Mouse (Mus musculus) E14TG2a.4 (cell line): ENCODE measurements around the gene Oscp1.
"Not testable (repeated sequence)": the region's sequence is repeated elsewhere in the genome, so short reads cannot be mapped to it uniquely, and the experiment has no call there.

Source experiments
- H3K27me3 ChIP-seq: 2 replicates; pipeline ENCODE4 v1.6.1; 2014; ENCODE audit warnings: low read length, control low read depth; ENCODE audit not compliant: insufficient read depth
- H3K36me3 ChIP-seq: 2 replicates; pipeline ENCODE4 v1.6.1; 2014; ENCODE audit warnings: low read length, control low read depth; ENCODE audit not compliant: insufficient read depth
- H3K4me1 ChIP-seq: replicated peaks from 2 replicates; pipeline ENCODE4 v1.6.1; 2014; ENCODE audit warnings: low read depth, low read length, control low read depth
- H3K4me3 ChIP-seq: replicated peaks from 2 replicates; pipeline ENCODE4 v1.5.1; 2014; ENCODE audit warnings: mild to moderate bottlenecking, low read length
- H3K9me3 ChIP-seq: 2 replicates; pipeline ENCODE4 v1.6.1; 2014; ENCODE audit warnings: low read length, control low read depth
- CTCF ChIP-seq: conservative IDR thresholded peaks from 2 replicates; pipeline ENCODE4 v1.5.1; 2014; ENCODE audit warnings: low read length
- NANOG ChIP-seq: IDR thresholded peaks from 2 replicates; pipeline ENCODE4 v1.6.1; 2014; ENCODE audit warnings: borderline replicate concordance, low read length, mixed read lengths
- POU5F1 ChIP-seq: IDR thresholded peaks from 2 replicates; pipeline ENCODE4 v1.6.1; 2014; ENCODE audit warnings: low read length, borderline replicate concordance

The Oscp1 gene

GRCm38 (mm10) chr4:126090848-126091124 is 32.4 kb downstream of the Oscp1 start:
- peaks cover 5% of the 10 kb centered on the region for H3K4me1 ChIP-seq
- no peak for TF ChIP-seq POU5F1
- TF ChIP-seq NANOG: no peak
- no peak for TF ChIP-seq CTCF
- H3K36me3 ChIP-seq: no peaks in the 10 kb centered on the region
- no peaks in the 10 kb centered on the region for H3K9me3 ChIP-seq
- no peaks in the 10 kb centered on the region for H3K27me3 ChIP-seq
- H3K4me3 ChIP-seq: no peak overlapping the region

- no peak for TF ChIP-seq NANOG
- TF ChIP-seq POU5F1: no peak
- no peak for TF ChIP-seq CTCF
- H3K4me3 ChIP-seq: no peak overlapping the region
- no peaks in the 10 kb centered on the region for H3K9me3 ChIP-seq
- H3K27me3 ChIP-seq: no peaks in the 10 kb centered on the region
- H3K4me1 ChIP-seq: peaks cover 7% of the 10 kb centered on the region
- H3K36me3 ChIP-seq: no peaks in the 10 kb centered on the region
Observed at GRCm38 (mm10) chr4:126091873-126092272, 33.5 kb downstream of the Oscp1 start.

GRCm38 (mm10) chr4:126095622-126096430 is 37.5 kb downstream of the Oscp1 start:
- H3K4me3 ChIP-seq, H3K9me3 ChIP-seq, H3K27me3 ChIP-seq: not testable (repeated sequence)
- peaks cover 34% of the 10 kb centered on the region for H3K36me3 ChIP-seq
- 0 out of 2 replicates have a peak, but pooled peaks have one; percentile 2 for TF ChIP-seq CTCF
- peaks cover 40% of the 10 kb centered on the region for H3K4me1 ChIP-seq

DNA sequence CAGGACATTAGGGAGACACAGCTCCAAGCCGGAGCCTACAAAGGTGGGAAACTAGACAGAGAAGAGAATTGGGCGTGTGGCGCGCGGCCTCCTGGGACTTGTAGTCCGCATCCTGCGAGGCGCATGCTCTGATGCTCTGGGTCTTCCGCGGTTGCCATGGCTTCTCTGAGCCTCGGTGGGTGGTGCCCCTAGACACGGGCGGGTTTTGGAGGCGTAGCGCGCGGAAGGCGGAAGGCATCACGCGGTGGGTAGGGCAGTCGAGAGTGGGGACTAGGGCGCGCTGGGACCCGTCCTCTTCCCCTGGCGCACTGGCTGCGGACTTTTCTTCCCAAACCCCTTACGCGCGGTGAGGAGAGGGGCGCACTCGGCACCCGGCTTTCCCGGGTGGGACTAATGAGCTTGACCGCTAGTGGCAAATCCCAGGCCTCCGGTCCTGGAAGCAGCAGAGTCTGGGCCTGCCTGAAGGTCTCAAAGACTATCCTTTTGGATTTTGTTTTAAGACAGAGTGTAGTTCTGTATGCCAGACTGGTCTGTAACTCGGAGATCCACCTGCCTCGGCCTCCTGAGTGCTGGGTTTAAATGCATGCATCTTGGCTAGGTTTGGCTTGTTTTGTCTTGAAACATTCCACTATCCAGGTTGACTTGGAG is 38.2 kb downstream of the Oscp1 start, which contains the start of gene Lsm10:
Gene Lsm10, plus strand, starts transcription at position 160 of the 648 bp plus-strand sequence.
- H3K27me3 ChIP-seq: no peaks in the 10 kb centered on the region
- peaks cover 39% of the 10 kb centered on the region for H3K36me3 ChIP-seq
- no peaks in the 10 kb centered on the region for H3K9me3 ChIP-seq
- H3K4me3 ChIP-seq: peak within 1 kb of the TSS; percentile 90
- peaks cover 45% of the 10 kb centered on the region for H3K4me1 ChIP-seq
- TF ChIP-seq POU5F1 (no peak), NANOG (no peak), CTCF (no peak)

DNA sequence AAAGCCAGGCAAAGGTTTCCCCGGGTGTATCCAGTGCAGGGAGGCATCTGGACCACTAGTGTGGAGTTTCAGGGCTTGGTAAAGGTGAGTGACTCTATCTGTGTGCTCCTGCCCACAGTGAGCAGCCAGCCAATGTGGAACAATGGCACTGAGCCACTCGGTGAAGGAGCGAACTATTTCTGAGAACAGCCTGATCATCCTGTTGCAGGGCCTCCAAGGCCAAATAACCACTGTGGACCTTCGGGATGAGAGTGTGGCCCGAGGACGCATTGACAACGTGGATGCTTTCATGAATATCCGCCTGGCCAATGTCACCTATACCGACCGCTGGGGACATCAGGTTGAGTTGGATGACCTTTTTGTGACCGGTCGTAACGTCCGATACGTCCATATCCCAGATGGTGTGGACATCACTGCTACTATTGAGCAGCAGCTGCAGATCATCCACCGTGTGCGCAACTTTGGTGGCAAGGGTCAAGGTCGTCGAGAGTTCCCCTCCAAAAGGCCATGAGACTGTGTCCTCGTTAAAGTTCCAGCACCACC is 39.4 kb downstream of the Oscp1 start:
- Histone ChIP-seq H3K27me3 (no peaks in the 10 kb centered on the region), H3K4me1 (peaks cover 57% of the 10 kb centered on the region), H3K36me3 (peaks cover 40% of the 10 kb centered on the region), H3K9me3 (no peaks in the 10 kb centered on the region), H3K4me3 (peak overlapping the region; percentile 90; the same call in 1 of the 2 replicates)
- TF ChIP-seq NANOG: no peak
- no peak for TF ChIP-seq CTCF
- TF ChIP-seq POU5F1: no peak

- H3K27me3 ChIP-seq: no peaks in the 10 kb centered on the region
- TF ChIP-seq NANOG: no peak
- no peak for TF ChIP-seq POU5F1
- TF ChIP-seq CTCF: no peak
- H3K36me3 ChIP-seq: peaks cover 40% of the 10 kb centered on the region
- no peaks in the 10 kb centered on the region for H3K9me3 ChIP-seq
- H3K4me1 ChIP-seq: peaks cover 65% of the 10 kb centered on the region
- no peak overlapping the region for H3K4me3 ChIP-seq
Observed at GRCm38 (mm10) chr4:126099365-126099764, 41.0 kb downstream of the Oscp1 start.

DNA sequence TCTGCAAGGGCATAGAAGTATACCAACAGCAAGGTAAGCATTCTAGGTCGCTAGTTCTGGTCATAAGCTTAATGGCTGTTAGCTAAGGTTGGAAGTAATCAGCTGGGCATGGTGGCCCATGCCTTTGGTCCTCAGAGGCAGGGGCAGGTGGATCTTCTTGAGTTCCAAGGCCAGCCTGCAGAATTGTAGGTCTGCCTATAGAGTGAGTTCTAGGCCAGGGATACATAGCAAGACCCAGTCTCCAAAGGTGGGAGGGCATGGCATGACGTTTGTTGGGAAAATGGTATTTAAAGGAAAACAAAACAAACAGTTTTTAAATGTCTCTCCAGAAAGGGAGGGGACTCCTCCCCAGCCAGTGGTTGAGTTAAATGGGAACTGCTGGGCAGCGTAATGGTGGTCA is 42.4 kb downstream of the Oscp1 start:
- Histone ChIP-seq H3K4me1 (peaks cover 79% of the 10 kb centered on the region), H3K27me3 (peaks cover 3% of the 10 kb centered on the region; the same call in 1 of the 2 replicates), H3K9me3 (no peaks in the 10 kb centered on the region), H3K4me3 (no peak overlapping the region), H3K36me3 (peaks cover 40% of the 10 kb centered on the region)
- TF ChIP-seq CTCF (no peak), POU5F1 (no peak), NANOG (no peak)

DNA sequence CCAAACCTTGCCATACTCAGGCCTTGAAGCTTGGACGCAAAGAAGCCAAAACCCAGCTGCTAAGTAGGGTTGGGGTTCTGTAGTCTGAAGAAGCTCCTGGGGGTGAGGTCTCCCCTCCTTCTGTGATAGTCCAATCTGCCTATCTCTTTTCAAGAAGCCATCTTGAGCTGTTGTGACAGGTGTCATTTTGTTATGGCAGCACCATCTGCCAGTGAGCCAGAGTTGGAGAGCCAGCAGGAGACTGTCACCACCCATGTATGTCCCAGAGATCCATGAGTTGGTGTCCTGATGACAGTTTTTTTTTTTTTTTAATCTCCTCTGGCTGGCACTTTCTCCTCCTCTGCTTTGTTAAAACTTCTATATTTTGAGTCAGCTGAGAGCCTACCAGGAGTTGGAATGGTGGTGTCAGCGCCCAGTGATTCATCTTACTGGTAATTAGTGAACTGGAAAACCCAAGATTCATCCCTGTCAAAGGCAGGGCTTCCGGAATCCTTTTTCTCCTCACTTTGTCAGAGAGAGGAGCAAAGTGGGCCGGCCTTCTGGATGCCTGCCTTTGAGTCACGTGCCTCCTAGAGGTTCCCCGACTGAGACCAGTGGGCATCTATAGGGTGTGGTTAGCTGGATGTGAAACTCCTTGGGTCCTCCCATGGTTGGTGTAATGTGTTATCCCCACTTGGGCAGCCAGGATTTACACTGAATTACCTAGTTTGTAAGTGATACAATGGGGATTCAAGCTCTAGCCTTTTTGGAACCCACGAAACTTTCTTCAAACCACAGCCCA is 43.9 kb downstream of the Oscp1 start:
- no peak for TF ChIP-seq CTCF
- no peak for TF ChIP-seq POU5F1
- no peak for TF ChIP-seq NANOG
- Histone ChIP-seq H3K27me3 (peaks cover 3% of the 10 kb centered on the region; the same call in 1 of the 2 replicates), H3K36me3 (peaks cover 46% of the 10 kb centered on the region), H3K9me3 (no peaks in the 10 kb centered on the region), H3K4me1 (peaks cover 89% of the 10 kb centered on the region), H3K4me3 (peak overlapping the region; percentile 98)
